Mouse (Mus musculus) ES-Bruce4 (cell line): ENCODE results near the gene Col5a1. TPM values are rescaled to one million over a fixed set of nuclear protein-coding genes. Genes with fewer than 3 reads are reported as not detected.

Experiments used
- H3K27ac ChIP-seq: 2 replicates; pipeline ENCODE4 v1.5.1; 2012; ENCODE audit warnings: low read length, inconsistent platforms; ENCODE audit not compliant: insufficient read depth
- H3K27me3 ChIP-seq: 2 replicates; pipeline ENCODE4 v1.6.1; 2012; ENCODE audit warnings: mild to moderate bottlenecking, low read length, inconsistent platforms; ENCODE audit not compliant: control insufficient read depth, poor library complexity, insufficient read depth, severe bottlenecking
- H3K36me3 ChIP-seq: 2 replicates; pipeline ENCODE4 v1.6.1; 2012; ENCODE audit warnings: inconsistent platforms, mild to moderate bottlenecking, low read length, moderate library complexity; ENCODE audit not compliant: control insufficient read depth, poor library complexity, insufficient read depth, severe bottlenecking
- H3K4me1 ChIP-seq: one replicate; pipeline ENCODE4 v1.8.1; 2011; ENCODE audit warnings: low read length; ENCODE audit not compliant: control insufficient read depth, insufficient read depth
- H3K4me3 ChIP-seq: 2 replicates; pipeline ENCODE4 v1.5.1; 2011; ENCODE audit warnings: low read depth, mild to moderate bottlenecking, low read length
- H3K9ac ChIP-seq: 2 replicates; pipeline ENCODE4 v1.6.1; 2012; ENCODE audit warnings: low read depth, mild to moderate bottlenecking, inconsistent platforms; ENCODE audit not compliant: poor library complexity, severe bottlenecking
- H3K9me3 ChIP-seq: replicated peaks from 2 replicates; pipeline ENCODE4 v1.6.1; 2012; ENCODE audit warnings: mild to moderate bottlenecking, low read length, inconsistent platforms; ENCODE audit not compliant: control insufficient read depth, poor library complexity, insufficient read depth, severe bottlenecking
- CTCF ChIP-seq: IDR thresholded peaks from one replicate; pipeline ENCODE4 v1.8.1; 2011; ENCODE audit warnings: low read depth, low read length
- EP300 ChIP-seq: IDR thresholded peaks from 2 replicates; pipeline ENCODE4 v1.6.1; 2011; ENCODE audit warnings: low read depth, low read length; ENCODE audit not compliant: insufficient read depth
- POLR2A ChIP-seq: IDR thresholded peaks from one replicate; pipeline ENCODE4 v1.8.1; 2011; ENCODE audit warnings: low read length; ENCODE audit not compliant: insufficient read depth
- polyA plus RNA-seq: library from polyadenylated mRNA; stranded (reverse); fragments of >200 nt; gene quantifications from 2 replicates; pipeline ENCODE4 v1.2.4, GENCODE M21; 2011; ENCODE audit warnings: low read depth; ENCODE audit not compliant: missing spikeins, insufficient read depth, insufficient read length

Gene Col5a1
- 19.3 and 21.7 TPM in 2 replicates for polyA plus RNA-seq

- H3K9ac ChIP-seq = peak within 1 kb of the TSS; percentile 57
- no peaks in the 10 kb centered on the region for H3K27me3 ChIP-seq
- no peaks in the 10 kb centered on the region for H3K36me3 ChIP-seq
- TF ChIP-seq POLR2A = no peak
- TF ChIP-seq CTCF = no peak
- no peak for TF ChIP-seq EP300
- H3K9me3 ChIP-seq = no peaks in the 10 kb centered on the region
- H3K27ac ChIP-seq = no peak within 1 kb of the TSS
- peak within 1 kb of the TSS; percentile 65 for H3K4me3 ChIP-seq
- H3K4me1 ChIP-seq = no peaks in the 10 kb centered on the region
These were observed at the start of gene Col5a1 for GRCm38 (mm10) chr2:27886148-27886551. TSS of gene Col5a1 (plus strand) at chr2:27886425.

- H3K36me3 ChIP-seq = no peaks in the 10 kb centered on the region
- H3K4me1 ChIP-seq = no peaks in the 10 kb centered on the region
- TF ChIP-seq CTCF (no peak), EP300 (no peak), POLR2A (no peak)
- no peaks in the 10 kb centered on the region for H3K27me3 ChIP-seq
- H3K4me3 ChIP-seq = no peak overlapping the region
- no peak overlapping the region for H3K27ac ChIP-seq
- H3K9me3 ChIP-seq = no peaks in the 10 kb centered on the region
- H3K9ac ChIP-seq = no peak overlapping the region
These were observed 48.1 kb upstream of the Col5a1 start for GRCm38 (mm10) chr2:27838112-27838511.

- no peak overlapping the region for H3K27ac ChIP-seq
These were observed 45.3 kb upstream of the Col5a1 start for GRCm38 (mm10) chr2:27840890-27841289.

GRCm38 (mm10) chr2:27842893-27843292, 43.3 kb upstream of the Col5a1 start:
- Histone ChIP-seq H3K27me3 (no peaks in the 10 kb centered on the region), H3K4me1 (no peaks in the 10 kb centered on the region), H3K36me3 (no peaks in the 10 kb centered on the region), H3K9me3 (no peaks in the 10 kb centered on the region), H3K27ac (no peak overlapping the region), H3K9ac (no peak overlapping the region), H3K4me3 (no peak overlapping the region)
- no peak for TF ChIP-seq CTCF
- TF ChIP-seq POLR2A = no peak
- TF ChIP-seq EP300 = no peak

More at GRCm38 (mm10) chr2:27840890-27841289, 45.3 kb upstream of the Col5a1 start:
- Histone ChIP-seq H3K9ac (no peak overlapping the region), H3K9me3 (no peaks in the 10 kb centered on the region), H3K4me3 (no peak overlapping the region), H3K4me1 (no peaks in the 10 kb centered on the region), H3K36me3 (no peaks in the 10 kb centered on the region), H3K27me3 (no peaks in the 10 kb centered on the region)
- TF ChIP-seq EP300 = no peak
- TF ChIP-seq POLR2A = no peak
- TF ChIP-seq CTCF = no peak

- no peaks in the 10 kb centered on the region for H3K9me3 ChIP-seq
- TF ChIP-seq POLR2A = no peak
- no peak overlapping the region for H3K27ac ChIP-seq
- no peak overlapping the region for H3K4me3 ChIP-seq
- no peaks in the 10 kb centered on the region for H3K36me3 ChIP-seq
- no peaks in the 10 kb centered on the region for H3K27me3 ChIP-seq
- no peaks in the 10 kb centered on the region for H3K4me1 ChIP-seq
- no peak overlapping the region for H3K9ac ChIP-seq
These were observed 41.3 kb upstream of the Col5a1 start for GRCm38 (mm10) chr2:27844885-27845284.

GRCm38 (mm10) chr2:27847001-27847400, 39.2 kb upstream of the Col5a1 start:
- Histone ChIP-seq H3K9ac (no peak overlapping the region), H3K9me3 (no peaks in the 10 kb centered on the region), H3K27ac (no peak overlapping the region), H3K36me3 (no peaks in the 10 kb centered on the region), H3K4me3 (no peak overlapping the region), H3K4me1 (no peaks in the 10 kb centered on the region), H3K27me3 (no peaks in the 10 kb centered on the region)
- no peak for TF ChIP-seq EP300
- no peak for TF ChIP-seq CTCF
- TF ChIP-seq POLR2A = no peak
